In genomic region chr3:154691897-154692571, GRCm38 (mm10) we compare ENCODE assay signal across 9 mouse cellular contexts. TPM values are rescaled to one million over a fixed set of nuclear protein-coding genes. Genes with fewer than 3 reads are reported as not detected.
DNase-seq lines count a peak whose midpoint lies in the region; ATAC-seq and TF ChIP-seq lines count a peak whose summit lies in the region.
"Had no signal": no experiment of that assay in that cellular context is flagged by ENCODE, and none has a peak within 500 bp of the region (broad histone marks: within the 10 kb centered on the region; RNA-seq: fewer than 3 reads in every experiment).

No protein-coding gene starts in this region.

- no peaks in the 10 kb centered on the region for H3K9me3 ChIP-seq in forebrain, embryonic 12.5 days
- no peaks in the 10 kb centered on the region for H3K9me3 ChIP-seq in neural tube, embryonic 11.5 days (ENCODE audit: control insufficient read depth, low read length)

- peak; percentile 78 for ATAC-seq in forebrain, embryonic 12.5 days (ENCODE audit: low FRiP score)
- ATAC-seq in neural tube, embryonic 11.5 days (ENCODE audit: insufficient read depth, low FRiP score, low TSS enrichment), result peak; percentile 43; the same call in 1 of the 2 replicates

- peak; percentile 15 for DNase-seq in retina, adult 2 months (ENCODE audit: low read depth, low spot score)
- DNase-seq in retina, embryonic 14.5 days (ENCODE audit: low spot score), result no peak
- peak; percentile 82 to 83 for DNase-seq in heart, postnatal 10 days
- peak; percentile 76 to 81 for DNase-seq in kidney, postnatal 36 days
- peak; percentile 49 for DNase-seq in liver, adult 2 months (ENCODE audit: extremely low read depth, low read depth, low spot score)
- DNase-seq in neural tube, embryonic 11.5 days (ENCODE audit: low spot score), result peak; percentile 62
- DNase-seq in spleen, postnatal 36 days (ENCODE audit: low spot score in 2 of 2), result no peak

- TF ChIP-seq POLR2A in liver, adult 2 months (IDR thresholded peaks at IDR 0.05; ENCODE audit: extremely low read depth, insufficient read depth, low read length), result no peak

- H3K27me3 ChIP-seq in forebrain, embryonic 12.5 days, result no peaks in the 10 kb centered on the region
- no peaks in the 10 kb centered on the region for H3K27me3 ChIP-seq in liver, adult 2 months (ENCODE audit: control insufficient read depth, insufficient read depth, low read length)
- no peaks in the 10 kb centered on the region for H3K27me3 ChIP-seq in neural tube, embryonic 11.5 days (ENCODE audit: control insufficient read depth, insufficient read depth, low read length)

- no peaks in the 10 kb centered on the region for H3K79me2 ChIP-seq in liver, adult 2 months (ENCODE audit: control insufficient read depth, insufficient read depth, low read length)

- no peak overlapping the region for H3K9ac ChIP-seq in forebrain, embryonic 12.5 days
- H3K9ac ChIP-seq in liver, adult 2 months (ENCODE audit: low read depth, low read length), result no peak overlapping the region
- no peak overlapping the region for H3K9ac ChIP-seq in neural tube, embryonic 11.5 days (ENCODE audit: low read length)

- TF ChIP-seq CTCF in liver, adult 2 months (IDR thresholded peaks at IDR 0.05; ENCODE audit: low read depth, low read length), result no peak

- H3K36me3 ChIP-seq in forebrain, embryonic 12.5 days (replicated peaks), result no peaks in the 10 kb centered on the region
- H3K36me3 ChIP-seq in liver, adult 2 months (ENCODE audit: control insufficient read depth, insufficient read depth, low read length), result no peaks in the 10 kb centered on the region
- H3K36me3 ChIP-seq in neural tube, embryonic 11.5 days (ENCODE audit: control insufficient read depth, insufficient read depth, low read length), result no peaks in the 10 kb centered on the region

- 66% methylated on average over 14 of the region's 14 CpGs for WGBS in forebrain, embryonic 12.5 days
- 50% methylated on average over 14 of the region's 14 CpGs for WGBS in liver, adult 2 months
- 53% methylated on average over 14 of the region's 14 CpGs for WGBS in neural tube, embryonic 11.5 days

- intact Hi-C loops in heart, postnatal 10 days (cut with DNase I), result loop anchor here (2.0 to 5.0 kb wide), 2 partner anchors 29 to 60 kb away; no protein-coding TSS in a partner anchor

- H3K4me2 ChIP-seq in forebrain, embryonic 12.5 days, result no peak overlapping the region
- H3K4me2 ChIP-seq in neural tube, embryonic 11.5 days (ENCODE audit: low read depth), result no peak overlapping the region

- no peak overlapping the region for H3K4me3 ChIP-seq in forebrain, embryonic 12.5 days (replicated peaks)
- no peak overlapping the region for H3K4me3 ChIP-seq in liver, adult 2 months (ENCODE audit: insufficient read depth, low read depth, low read length)
- H3K4me3 ChIP-seq in neural tube, embryonic 11.5 days (ENCODE audit: low read depth, low read length), result no peak overlapping the region

- H3K4me1 ChIP-seq in forebrain, embryonic 12.5 days, result peaks cover 10% of the 10 kb centered on the region; the same call in 1 of the 2 replicates
- H3K4me1 ChIP-seq in liver, adult 2 months (ENCODE audit: control insufficient read depth, insufficient read depth, low read length), result no peaks in the 10 kb centered on the region
- 0 out of 2 replicates have a peak, but pooled peaks cover 3% of the 10 kb centered on the region for H3K4me1 ChIP-seq in neural tube, embryonic 11.5 days (ENCODE audit: control insufficient read depth, insufficient read depth, low read length)

- H3K27ac ChIP-seq in forebrain, embryonic 12.5 days, result no peak overlapping the region
- H3K27ac ChIP-seq in liver, adult 2 months (replicated peaks; ENCODE audit: insufficient read depth, low read depth, low read length), result no peak overlapping the region
- H3K27ac ChIP-seq in neural tube, embryonic 11.5 days (ENCODE audit: low read depth, low read length), result no peak overlapping the region
- H3K27ac ChIP-seq: macrophage had no signal

RNA-seq across cellular contexts. Expression of gene Erich3, which starts 28.4 kb away (rescaled TPM):
- polyA plus RNA-seq in forebrain, embryonic 12.5 days (2016; fragmentation: Nextera tagmentation; extraction: Ambion mirVana), result 0.58 and 0.68 TPM in 2 replicates
- total RNA-seq in heart, postnatal 10 days (2021), result under 1 TPM; 0.05 TPM
- 0.09 and 0.13 TPM in 2 replicates for total RNA-seq in liver, adult 2 months (2014; rRNA removed)
- polyA plus RNA-seq in liver, adult 2 months (2012; rRNA removed), result not detected in 2 replicates
- 0.77 and 0.95 TPM in 2 replicates for polyA plus RNA-seq in neural tube, embryonic 11.5 days (2014; fragmentation: Nextera tagmentation; extraction: Ambion mirVana)
- polyA plus RNA-seq: macrophage had no signal

Comparison
In these comparisons a context has a peak if more than half of its experiments do, and no peak if none do; other contexts are left out.
1. DNase-seq: peak in retina, adult 2 months (single experiment), heart, postnatal 10 days (2 of 2), kidney, postnatal 36 days (2 of 2), liver, adult 2 months (single experiment) and neural tube, embryonic 11.5 days (single experiment); none in retina, embryonic 14.5 days (single experiment) and spleen, postnatal 36 days (0 of 2).